Mouse (Mus musculus) C2C12 (cell line): ENCODE measurements around the gene Tcf12.

Experiments used
- CEBPB ChIP-seq: IDR thresholded peaks from one replicate; pipeline ENCODE4 v1.6.1; 2011; ENCODE audit warnings: low read depth, mild to moderate bottlenecking, control low read depth, moderate library complexity
- CTCF ChIP-seq: IDR thresholded peaks from one replicate; pipeline ENCODE4 v1.5.1; 2011; ENCODE audit not compliant: control insufficient read depth, insufficient read depth, insufficient read length
- FOSL1 ChIP-seq: IDR thresholded peaks from one replicate; pipeline ENCODE4 v1.8.0; 2011; ENCODE audit warnings: mild to moderate bottlenecking, low read length; ENCODE audit not compliant: poor library complexity, insufficient read depth, severe bottlenecking
- USF1 ChIP-seq: IDR thresholded peaks from one replicate; pipeline ENCODE4 v1.6.1; 2011; ENCODE audit warnings: low read depth, mild to moderate bottlenecking, control low read depth, moderate library complexity

- TF ChIP-seq CTCF (no peak), CEBPB (no peak), FOSL1 (no peak), USF1 (no peak)
Observed at GRCm38 (mm10) chr9:71930431-71931357, 181.0 kb downstream of the Tcf12 start.
